Mouse (Mus musculus): ENCODE results near the gene Yipf1.
A peak's percentile ranks its signal among the peaks of the same experiment; 100 is the strongest.

The Yipf1 gene

GRCm38 (mm10) chr4:107378954-107379353 lies 64.8 kb downstream of the Yipf1 start:
- DNase-seq: no peak

DNA sequence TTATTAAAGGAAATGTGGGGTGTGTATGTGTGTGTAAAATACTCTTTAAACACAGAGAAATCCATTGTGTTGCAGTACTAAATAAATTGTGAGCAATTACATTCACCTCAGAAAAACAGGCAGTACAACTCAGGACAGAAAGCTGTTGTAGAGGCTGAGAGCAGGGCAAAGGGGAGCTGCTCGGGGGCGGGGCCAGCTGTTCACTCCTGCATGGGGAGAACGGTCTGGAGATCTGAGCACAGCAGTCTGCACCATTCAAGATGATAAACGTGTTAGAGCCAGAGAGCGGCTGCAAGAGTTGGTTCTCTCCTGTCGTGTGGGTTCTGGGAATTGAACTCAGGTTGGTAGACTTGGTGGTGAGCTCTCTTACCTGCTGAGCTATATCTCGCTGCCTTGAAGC lies 66.7 kb downstream of the Yipf1 start:
- DNase-seq: no peak

GRCm38 (mm10) chr4:107387038-107387437 lies 72.9 kb downstream of the Yipf1 start:
- peak; percentile 52 for DNase-seq

- DNase-seq: no peak
These were observed 73.3 kb downstream of the Yipf1 start for GRCm38 (mm10) chr4:107387465-107387864.

DNA sequence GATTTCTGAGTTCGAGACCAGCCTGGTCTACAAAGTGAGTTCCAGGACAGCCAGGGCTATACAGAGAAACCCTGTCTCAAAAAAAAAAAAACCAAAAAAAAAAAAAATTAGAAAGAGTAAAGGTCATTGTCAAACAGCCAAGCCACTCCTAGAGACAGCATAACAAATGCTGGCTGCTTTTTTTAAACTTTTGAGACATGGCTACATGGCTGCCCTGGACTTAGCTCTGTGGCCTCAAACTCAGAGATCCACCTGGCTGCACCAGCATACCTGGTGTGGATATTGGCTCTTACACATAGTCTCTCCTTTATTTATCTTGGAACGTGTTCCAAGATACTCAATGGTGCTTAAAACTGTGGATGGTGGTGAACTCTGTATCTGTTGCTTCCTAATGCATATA lies 74.1 kb downstream of the Yipf1 start:
- DNase-seq: no peak

DNA sequence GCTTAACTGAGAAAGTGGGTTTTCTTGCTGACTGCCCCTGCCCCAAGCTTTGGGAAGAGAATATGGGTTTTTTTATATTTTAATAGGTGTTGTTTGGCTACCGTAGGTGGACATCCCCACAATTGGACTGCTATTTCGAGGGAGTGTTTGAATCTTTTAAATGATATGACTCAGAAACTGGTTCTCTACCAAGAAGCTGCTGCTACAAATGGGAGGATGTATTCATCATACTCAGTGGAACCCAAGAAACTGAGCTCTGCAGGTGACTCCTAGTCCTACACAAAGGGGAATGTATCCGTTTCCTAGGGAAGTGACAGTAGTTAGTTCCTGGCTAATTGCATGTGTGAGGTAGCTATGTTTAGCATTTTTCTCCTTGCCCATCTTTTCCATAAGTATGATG lies 75.2 kb downstream of the Yipf1 start:
- no peak for DNase-seq

DNA sequence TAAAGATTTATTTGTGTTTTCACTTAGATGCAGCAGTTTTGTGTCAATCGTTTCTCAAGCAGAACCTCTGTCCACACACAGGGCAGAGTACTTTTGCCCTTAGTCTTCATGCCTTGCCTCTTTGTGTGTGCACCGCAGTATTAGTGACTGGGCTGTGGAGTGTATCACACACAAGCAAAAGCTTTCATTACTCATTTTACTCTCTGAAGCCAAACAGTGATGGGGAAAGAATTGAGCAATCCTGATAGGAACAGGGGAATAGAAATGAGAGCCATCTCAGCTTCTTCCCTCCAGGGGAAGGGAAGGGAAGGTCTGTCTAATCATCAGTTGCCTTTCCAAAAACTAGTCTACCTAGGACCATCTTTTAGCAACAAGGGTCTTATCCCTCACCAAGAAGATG lies 79.6 kb downstream of the Yipf1 start:
- DNase-seq: no peak

Data from lung, postnatal 10 days (tissue).